Mouse (Mus musculus): ENCODE results near the gene Agr2. TPM values are rescaled to one million over a fixed set of nuclear protein-coding genes. Genes with fewer than 3 reads are reported as not detected.
A peak's percentile ranks its signal among the peaks of the same experiment; 100 is the strongest.

Gene Agr2
- total RNA-seq, 1 experiment, result not detected

DNA sequence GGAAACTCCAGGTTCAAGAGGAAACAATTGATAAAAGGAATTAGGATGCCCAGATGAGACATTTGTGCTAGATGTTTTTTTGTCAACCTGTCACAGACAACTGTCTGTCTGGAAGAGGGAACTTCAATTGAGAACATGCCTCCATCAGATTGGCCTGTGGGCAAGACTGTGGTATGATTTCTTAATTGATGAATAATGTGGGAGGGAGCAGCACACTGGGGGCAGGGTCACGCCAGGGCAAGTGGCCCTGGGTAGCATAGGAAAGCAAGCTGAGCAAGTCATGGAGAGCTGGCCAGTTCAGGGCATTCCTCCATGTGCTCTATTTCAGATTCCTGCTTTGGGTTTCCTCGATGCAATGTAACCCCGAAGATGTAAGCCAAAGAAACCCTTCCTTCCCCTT is 16.8 kb upstream of the Agr2 start:
- H3K36me3 ChIP-seq (ENCODE audit: control insufficient read depth, insufficient read depth, low read length, poor library complexity, severe bottlenecking), result no peaks in the 10 kb centered on the region
- H3K27ac ChIP-seq (ENCODE audit: insufficient read depth, low read depth, low read length, poor library complexity, severe bottlenecking), result no peak overlapping the region
- DNase-seq (ENCODE audit: low read depth, low spot score), result no peak
- no peak overlapping the region for H3K4me3 ChIP-seq (ENCODE audit: insufficient read depth in 1 of 2, low read depth in 1 of 2, low read length in 2 of 2, poor library complexity in 1 of 2, severe bottlenecking in 1 of 2)
- H3K9ac ChIP-seq (ENCODE audit: insufficient read depth, low read depth, low read length, poor library complexity, severe bottlenecking), result no peak overlapping the region
- TF ChIP-seq ZC3H11A (IDR thresholded peaks at IDR 0.05; ENCODE audit: borderline replicate concordance, low read depth, low read length) (no peak), HCFC1 (IDR thresholded peaks at IDR 0.05; ENCODE audit: borderline replicate concordance, insufficient read depth, low read length) (no peak), ZNF384 (IDR thresholded peaks at IDR 0.05; ENCODE audit: low read depth, low read length) (no peak), CHD2 (IDR thresholded peaks at IDR 0.05; ENCODE audit: low read depth, low read length) (no peak)
- no peaks in the 10 kb centered on the region for H3K9me3 ChIP-seq (ENCODE audit: control insufficient read depth, insufficient read depth, low read depth, low read length)
- H3K4me1 ChIP-seq (ENCODE audit: control insufficient read depth in 2 of 2, insufficient read depth in 2 of 2, low read length in 2 of 2, poor library complexity in 1 of 2), result no peaks in the 10 kb centered on the region
- in situ Hi-C loops (cut with MboI; ENCODE audit: low sequenced_read_pairs in 2 of 2, unreplicated experiment in 2 of 2), result no loop called here

DNA sequence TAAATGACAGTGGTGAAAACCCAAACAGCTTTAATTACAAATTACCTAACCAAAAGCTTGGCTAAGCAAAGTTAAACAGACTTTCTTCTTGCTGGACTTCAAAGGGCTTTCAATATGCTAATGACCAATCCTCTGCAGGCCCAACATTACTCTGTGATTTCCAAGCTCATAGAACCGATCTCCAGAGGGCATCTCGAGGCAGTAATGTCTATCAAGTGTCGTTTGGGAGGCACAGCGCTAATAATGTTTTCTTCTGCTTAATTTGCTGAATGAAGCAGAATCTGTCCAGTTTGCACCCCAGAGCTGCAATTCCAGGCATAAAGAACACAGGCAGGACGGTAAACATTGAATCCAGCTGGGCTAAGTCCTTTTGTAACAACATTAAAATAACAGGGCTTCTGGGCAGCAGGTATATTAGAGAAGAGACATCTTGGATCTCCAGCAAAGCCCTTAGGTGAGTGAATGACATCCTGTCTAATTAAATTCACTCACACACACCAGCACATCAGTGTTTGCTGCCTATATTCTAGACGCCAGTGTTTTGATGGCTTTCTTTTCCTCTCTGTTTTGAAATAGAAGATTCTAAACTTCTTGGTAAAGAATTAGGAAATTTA is 15.0 kb upstream of the Agr2 start:
- in situ Hi-C loops (cut with MboI; ENCODE audit: low sequenced_read_pairs in 2 of 2, unreplicated experiment in 2 of 2), result no loop called here
- H3K4me3 ChIP-seq (ENCODE audit: insufficient read depth in 1 of 2, low read depth in 1 of 2, low read length in 2 of 2, poor library complexity in 1 of 2, severe bottlenecking in 1 of 2), result no peak overlapping the region
- TF ChIP-seq ZNF384 (IDR thresholded peaks at IDR 0.05; ENCODE audit: low read depth, low read length) (no peak), MAFK (IDR thresholded peaks at IDR 0.05; ENCODE audit: insufficient read depth, low read depth, low read length) (no peak), ZC3H11A (IDR thresholded peaks at IDR 0.05; ENCODE audit: borderline replicate concordance, low read depth, low read length) (no peak), HCFC1 (IDR thresholded peaks at IDR 0.05; ENCODE audit: borderline replicate concordance, insufficient read depth, low read length) (no peak), CHD2 (IDR thresholded peaks at IDR 0.05; ENCODE audit: low read depth, low read length) (no peak)

DNA sequence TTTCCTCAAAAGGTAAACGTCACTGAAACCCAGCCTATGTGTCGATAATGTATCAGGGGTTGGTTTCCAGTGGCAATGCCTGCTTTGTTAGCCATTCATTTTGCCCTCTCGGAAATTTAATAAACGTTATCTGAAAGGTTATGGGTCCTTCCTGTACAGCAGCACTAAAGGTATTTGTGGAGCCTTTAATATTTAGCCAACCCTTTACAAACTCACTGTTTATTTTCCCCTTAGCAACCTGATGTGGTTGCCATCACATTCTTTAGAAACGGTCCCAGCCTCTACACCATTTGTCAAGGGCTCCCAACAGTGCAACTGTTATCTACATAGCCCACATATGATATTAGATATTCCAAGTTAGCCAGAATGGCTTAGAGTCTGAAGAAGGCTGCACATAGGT is 13.1 kb upstream of the Agr2 start:
- no peak overlapping the region for H3K4me3 ChIP-seq (ENCODE audit: insufficient read depth in 1 of 2, low read depth in 1 of 2, low read length in 2 of 2, poor library complexity in 1 of 2, severe bottlenecking in 1 of 2)
- TF ChIP-seq ZC3H11A (IDR thresholded peaks at IDR 0.05; ENCODE audit: borderline replicate concordance, low read depth, low read length) (no peak), HCFC1 (IDR thresholded peaks at IDR 0.05; ENCODE audit: borderline replicate concordance, insufficient read depth, low read length) (no peak), ZNF384 (IDR thresholded peaks at IDR 0.05; ENCODE audit: low read depth, low read length) (no peak), CHD2 (IDR thresholded peaks at IDR 0.05; ENCODE audit: low read depth, low read length) (no peak), MAFK (IDR thresholded peaks at IDR 0.05; ENCODE audit: insufficient read depth, low read depth, low read length) (no peak)
- H3K9ac ChIP-seq (ENCODE audit: insufficient read depth, low read depth, low read length, poor library complexity, severe bottlenecking), result no peak overlapping the region
- in situ Hi-C loops (cut with MboI; ENCODE audit: low sequenced_read_pairs in 2 of 2, unreplicated experiment in 2 of 2), result no loop called here
- no peak for DNase-seq (ENCODE audit: low read depth, low spot score)
- H3K9me3 ChIP-seq (ENCODE audit: control insufficient read depth, insufficient read depth, low read depth, low read length), result no peaks in the 10 kb centered on the region
- H3K4me1 ChIP-seq (ENCODE audit: control insufficient read depth in 2 of 2, insufficient read depth in 2 of 2, low read length in 2 of 2, poor library complexity in 1 of 2), result peaks cover 0 to 2% of the 10 kb centered on the region in 2 experiments; a peak in 1 of 4 replicates
- H3K27ac ChIP-seq (ENCODE audit: insufficient read depth, low read depth, low read length, poor library complexity, severe bottlenecking), result no peak overlapping the region
- no peaks in the 10 kb centered on the region for H3K36me3 ChIP-seq (ENCODE audit: control insufficient read depth, insufficient read depth, low read length, poor library complexity, severe bottlenecking)

More for the DNA sequence above, 15.0 kb upstream of the Agr2 start:
- Histone ChIP-seq H3K36me3 (ENCODE audit: control insufficient read depth, insufficient read depth, low read length, poor library complexity, severe bottlenecking) (no peaks in the 10 kb centered on the region), H3K9ac (ENCODE audit: insufficient read depth, low read depth, low read length, poor library complexity, severe bottlenecking) (no peak overlapping the region), H3K4me1 (ENCODE audit: control insufficient read depth in 2 of 2, insufficient read depth in 2 of 2, low read length in 2 of 2, poor library complexity in 1 of 2) (peaks cover 0 to 2% of the 10 kb centered on the region in 2 experiments; a peak in 1 of 4 replicates), H3K27ac (ENCODE audit: insufficient read depth, low read depth, low read length, poor library complexity, severe bottlenecking) (no peak overlapping the region), H3K9me3 (ENCODE audit: control insufficient read depth, insufficient read depth, low read depth, low read length) (no peaks in the 10 kb centered on the region)
- DNase-seq (ENCODE audit: low read depth, low spot score), result no peak

GRCm38 (mm10) chr12:35981732-35982360 is 10.9 kb upstream of the Agr2 start:
- Histone ChIP-seq H3K4me1 (ENCODE audit: control insufficient read depth in 2 of 2, insufficient read depth in 2 of 2, low read length in 2 of 2, poor library complexity in 1 of 2) (peaks cover 0 to 2% of the 10 kb centered on the region in 2 experiments; a peak in 1 of 4 replicates), H3K27ac (ENCODE audit: insufficient read depth, low read depth, low read length, poor library complexity, severe bottlenecking) (no peak overlapping the region), H3K9me3 (ENCODE audit: control insufficient read depth, insufficient read depth, low read depth, low read length) (no peaks in the 10 kb centered on the region), H3K9ac (ENCODE audit: insufficient read depth, low read depth, low read length, poor library complexity, severe bottlenecking) (no peak overlapping the region), H3K4me3 (ENCODE audit: insufficient read depth in 1 of 2, low read depth in 1 of 2, low read length in 2 of 2, poor library complexity in 1 of 2, severe bottlenecking in 1 of 2) (no peak overlapping the region), H3K36me3 (ENCODE audit: control insufficient read depth, insufficient read depth, low read length, poor library complexity, severe bottlenecking) (no peaks in the 10 kb centered on the region)
- in situ Hi-C loops (cut with MboI; ENCODE audit: low sequenced_read_pairs in 2 of 2, unreplicated experiment in 2 of 2), result no loop called here
- peak; percentile 47 for DNase-seq (ENCODE audit: low read depth, low spot score)
- TF ChIP-seq MAFK (IDR thresholded peaks at IDR 0.05; ENCODE audit: insufficient read depth, low read depth, low read length) (no peak), ZNF384 (IDR thresholded peaks at IDR 0.05; ENCODE audit: low read depth, low read length) (no peak), HCFC1 (IDR thresholded peaks at IDR 0.05; ENCODE audit: borderline replicate concordance, insufficient read depth, low read length) (no peak), ZC3H11A (IDR thresholded peaks at IDR 0.05; ENCODE audit: borderline replicate concordance, low read depth, low read length) (no peak)
